Mouse (Mus musculus) kidney, embryonic 16.5 days (tissue): ENCODE data around the gene Zpbp. TPM values are rescaled to one million over a fixed set of nuclear protein-coding genes. Genes with fewer than 3 reads are reported as not detected.
A peak's percentile ranks its signal among the peaks of the same experiment; 100 is the strongest.

Experiments used
- ATAC-seq: fragments of 200-750 bp; cut with Nextera tagmentation; 2 replicates; pipeline ENCODE4 v1.8.0; 2017; ENCODE audit warnings: moderate TSS enrichment; ENCODE audit not compliant: low FRiP score, low TSS enrichment
- H3K27ac ChIP-seq: fragments of 300-500 bp; sonication (generic); 2 replicates; pipeline ENCODE4 v1.5.1; 2014; ENCODE audit warnings: low read length
- H3K27me3 ChIP-seq: fragments of 300-500 bp; sonication (generic); 2 replicates; pipeline ENCODE4 v1.6.1; 2014; ENCODE audit warnings: low read length, control low read depth, mixed read lengths; ENCODE audit not compliant: insufficient read depth
- H3K36me3 ChIP-seq: fragments of 300-500 bp; sonication (generic); 2 replicates; pipeline ENCODE4 v1.6.1; 2014; ENCODE audit warnings: low read length, control low read depth, mixed read lengths; ENCODE audit not compliant: insufficient read depth
- H3K4me1 ChIP-seq: fragments of 300-500 bp; sonication (generic); 2 replicates; pipeline ENCODE4 v1.6.1; 2014; ENCODE audit warnings: low read length, control low read depth, mixed read lengths; ENCODE audit not compliant: insufficient read depth
- H3K4me2 ChIP-seq: fragments of 300-500 bp; sonication (generic); replicated peaks from 2 replicates; pipeline ENCODE4 v1.6.1; 2014; ENCODE audit warnings: low read depth, low read length
- H3K4me3 ChIP-seq: fragments of 300-500 bp; sonication (generic); 2 replicates; pipeline ENCODE4 v1.5.1; 2014; ENCODE audit warnings: mild to moderate bottlenecking, low read length
- H3K9ac ChIP-seq: fragments of 300-500 bp; sonication (generic); replicated peaks from 2 replicates; pipeline ENCODE4 v1.6.1; 2014; ENCODE audit warnings: low read length
- H3K9me3 ChIP-seq: fragments of 300-500 bp; sonication (generic); 2 replicates; pipeline ENCODE4 v1.6.1; 2016; ENCODE audit warnings: low read length, control low read depth
- WGBS: fragments of 180-500 bp; shearing (Covaris S2); extraction: QIAGEN DNeasy Blood & Tissue Kit; methylation state at CpG from one replicate; pipeline ENCODE4 v1.1.7; 2014; 5-methylcytosine and 5-hydroxymethylcytosine counted together
- polyA plus RNA-seq: library from polyadenylated mRNA; unstranded; fragments of >200 nt; fragmentation: Nextera tagmentation; extraction: Ambion mirVana; gene quantifications from 2 replicates; pipeline ENCODE4 v1.2.1, GENCODE M21; 2015

Gene Zpbp
- polyA plus RNA-seq, 1 experiment from 2014 or later, result 0.77 TPM

GRCm38 (mm10) chr11:11417356-11417755 is 44.9 kb downstream of the Zpbp start:
- Histone ChIP-seq H3K9ac (no peak overlapping the region), H3K27me3 (no peaks in the 10 kb centered on the region), H3K4me2 (no peak overlapping the region), H3K27ac (no peak overlapping the region), H3K36me3 (no peaks in the 10 kb centered on the region), H3K4me1 (no peaks in the 10 kb centered on the region), H3K9me3 (no peaks in the 10 kb centered on the region), H3K4me3 (no peak overlapping the region)
- WGBS, result 83% methylated on average over 2 of the region's 2 CpGs
- ATAC-seq, result no peak

- WGBS, result 86% methylated on average over 5 of the region's 5 CpGs
- no peaks in the 10 kb centered on the region for H3K36me3 ChIP-seq
- H3K4me2 ChIP-seq, result no peak overlapping the region
- no peaks in the 10 kb centered on the region for H3K27me3 ChIP-seq
- H3K9ac ChIP-seq, result no peak overlapping the region
- ATAC-seq, result no peak
- H3K4me3 ChIP-seq, result no peak overlapping the region
- H3K9me3 ChIP-seq, result no peaks in the 10 kb centered on the region
- H3K27ac ChIP-seq, result no peak overlapping the region
- no peaks in the 10 kb centered on the region for H3K4me1 ChIP-seq
These were observed 48.0 kb downstream of the Zpbp start for GRCm38 (mm10) chr11:11414188-11414587.

- ATAC-seq, result no peak
- WGBS, result 88% methylated on average over 5 of the region's 5 CpGs
These were observed 67.5 kb downstream of the Zpbp start for GRCm38 (mm10) chr11:11394686-11395085.

GRCm38 (mm10) chr11:11393164-11393563 is 69.0 kb downstream of the Zpbp start:
- Histone ChIP-seq H3K27ac (no peak overlapping the region), H3K27me3 (no peaks in the 10 kb centered on the region), H3K36me3 (no peaks in the 10 kb centered on the region), H3K4me3 (no peak overlapping the region), H3K4me1 (no peaks in the 10 kb centered on the region), H3K4me2 (no peak overlapping the region), H3K9ac (no peak overlapping the region), H3K9me3 (no peaks in the 10 kb centered on the region)
- no peak for ATAC-seq
- 88% methylated on average over 10 of the region's 10 CpGs for WGBS

More at GRCm38 (mm10) chr11:11394686-11395085, 67.5 kb downstream of the Zpbp start:
- H3K36me3 ChIP-seq, result no peaks in the 10 kb centered on the region
- H3K9ac ChIP-seq, result no peak overlapping the region
- no peak overlapping the region for H3K27ac ChIP-seq
- no peak overlapping the region for H3K4me3 ChIP-seq
- no peaks in the 10 kb centered on the region for H3K9me3 ChIP-seq
- H3K4me1 ChIP-seq, result no peaks in the 10 kb centered on the region
- H3K27me3 ChIP-seq, result no peaks in the 10 kb centered on the region
- no peak overlapping the region for H3K4me2 ChIP-seq

GRCm38 (mm10) chr11:11371305-11371704 is 90.9 kb downstream of the Zpbp start:
- ATAC-seq, result no peak
- 87% methylated on average over 5 of the region's 5 CpGs for WGBS
- Histone ChIP-seq H3K4me1 (no peaks in the 10 kb centered on the region), H3K4me2 (no peak overlapping the region), H3K27me3 (no peaks in the 10 kb centered on the region), H3K4me3 (no peak overlapping the region), H3K36me3 (no peaks in the 10 kb centered on the region), H3K9me3 (no peaks in the 10 kb centered on the region), H3K27ac (no peak overlapping the region), H3K9ac (no peak overlapping the region)

- Histone ChIP-seq H3K4me2 (no peak overlapping the region), H3K36me3 (no peaks in the 10 kb centered on the region), H3K4me1 (no peaks in the 10 kb centered on the region), H3K27me3 (no peaks in the 10 kb centered on the region), H3K4me3 (no peak overlapping the region), H3K27ac (no peak overlapping the region), H3K9ac (no peak overlapping the region), H3K9me3 (no peaks in the 10 kb centered on the region)
- 67% methylated on average over 3 of the region's 3 CpGs for WGBS
- peak; percentile 83 for ATAC-seq
These were observed 178.7 kb downstream of the Zpbp start for GRCm38 (mm10) chr11:11283512-11283911.

- H3K4me1 ChIP-seq, result no peaks in the 10 kb centered on the region
- H3K4me2 ChIP-seq, result no peak overlapping the region
- H3K27me3 ChIP-seq, result no peaks in the 10 kb centered on the region
- no peak overlapping the region for H3K4me3 ChIP-seq
- H3K9ac ChIP-seq, result no peak overlapping the region
- ATAC-seq, result no peak
- no peaks in the 10 kb centered on the region for H3K36me3 ChIP-seq
- H3K9me3 ChIP-seq, result no peaks in the 10 kb centered on the region
- H3K27ac ChIP-seq, result no peak overlapping the region
These were observed 182.1 kb downstream of the Zpbp start for GRCm38 (mm10) chr11:11280128-11280527.

- Histone ChIP-seq H3K4me1 (no peaks in the 10 kb centered on the region), H3K9me3 (no peaks in the 10 kb centered on the region), H3K9ac (no peak overlapping the region), H3K4me3 (no peak overlapping the region), H3K4me2 (no peak overlapping the region), H3K27ac (no peak overlapping the region), H3K27me3 (no peaks in the 10 kb centered on the region), H3K36me3 (no peaks in the 10 kb centered on the region)
- WGBS, result 89% methylated on average over 1 of the region's 1 CpGs
- ATAC-seq, result no peak
These were observed 204.9 kb downstream of the Zpbp start for GRCm38 (mm10) chr11:11257348-11257747.

- Histone ChIP-seq H3K4me1 (no peaks in the 10 kb centered on the region), H3K27me3 (no peaks in the 10 kb centered on the region), H3K9ac (no peak overlapping the region), H3K9me3 (no peaks in the 10 kb centered on the region), H3K4me3 (no peak overlapping the region), H3K27ac (no peak overlapping the region), H3K36me3 (no peaks in the 10 kb centered on the region), H3K4me2 (no peak overlapping the region)
- WGBS, result 72% methylated on average over 6 of the region's 6 CpGs
- ATAC-seq, result no peak
These were observed 219.4 kb downstream of the Zpbp start for GRCm38 (mm10) chr11:11242694-11243377.

GRCm38 (mm10) chr11:11239346-11239745 is 222.9 kb downstream of the Zpbp start:
- no peak overlapping the region for H3K4me3 ChIP-seq
- no peaks in the 10 kb centered on the region for H3K36me3 ChIP-seq
- no peak overlapping the region for H3K9ac ChIP-seq
- 86% methylated on average over 1 of the region's 1 CpGs for whole genome bisulfite sequencing
- no peak overlapping the region for H3K27ac ChIP-seq
- no peaks in the 10 kb centered on the region for H3K27me3 ChIP-seq
- no peaks in the 10 kb centered on the region for H3K9me3 ChIP-seq
- H3K4me2 ChIP-seq, result no peak overlapping the region
- H3K4me1 ChIP-seq, result no peaks in the 10 kb centered on the region
- no peak for ATAC-seq
